Mouse (Mus musculus): ENCODE results near the gene Usp19. TPM values are rescaled to one million over a fixed set of nuclear protein-coding genes. Genes with fewer than 3 reads are reported as not detected.

The Usp19 gene
- total and polyA plus RNA-seq, 2 experiments from 2014 or later = 38.2 to 136 TPM

- Histone ChIP-seq H3K27me3 (ENCODE audit: control insufficient read depth, insufficient read depth, low read length) (no peaks in the 10 kb centered on the region), H3K4me3 (ENCODE audit: low read depth, low read length) (no peak overlapping the region), H3K4me2 (ENCODE audit: low read depth, low read length) (no peak overlapping the region), H3K36me3 (replicated peaks; ENCODE audit: control insufficient read depth, insufficient read depth, low read length) (no peaks in the 10 kb centered on the region), H3K27ac (ENCODE audit: low read depth) (no peak overlapping the region), H3K9ac (replicated peaks; ENCODE audit: low read depth, low read length) (no peak overlapping the region), H3K9me3 (replicated peaks; ENCODE audit: control insufficient read depth, low read length) (no peaks in the 10 kb centered on the region), H3K4me1 (ENCODE audit: control insufficient read depth, insufficient read depth) (peaks cover 22% of the 10 kb centered on the region)
- WGBS = 84% methylated on average over 6 of the region's 6 CpGs
- TF ChIP-seq CTCF (IDR thresholded peaks at IDR 0.05; ENCODE audit: low read depth) (no peak), EP300 (IDR thresholded peaks at IDR 0.05; ENCODE audit: low read depth) (no peak)
- DNase-seq (ENCODE audit: low spot score) (no peak), ATAC-seq (ENCODE audit: insufficient read depth, low read depth) (no peak)
Measured at GRCm38 (mm10) chr9:108454429-108454828, 36.0 kb upstream of the Usp19 start.

- peaks cover 9% of the 10 kb centered on the region for H3K4me1 ChIP-seq (ENCODE audit: control insufficient read depth, insufficient read depth)
- no peak for DNase-seq (ENCODE audit: low spot score)
- H3K4me3 ChIP-seq (ENCODE audit: low read depth, low read length) = no peak overlapping the region
- 54% methylated on average over 12 of the region's 12 CpGs for WGBS
- no peak overlapping the region for H3K9ac ChIP-seq (replicated peaks; ENCODE audit: low read depth, low read length)
- TF ChIP-seq CTCF (IDR thresholded peaks at IDR 0.05; ENCODE audit: low read depth) (no peak), EP300 (IDR thresholded peaks at IDR 0.05; ENCODE audit: low read depth) (no peak)
- no peaks in the 10 kb centered on the region for H3K36me3 ChIP-seq (replicated peaks; ENCODE audit: control insufficient read depth, insufficient read depth, low read length)
- no peaks in the 10 kb centered on the region for H3K27me3 ChIP-seq (ENCODE audit: control insufficient read depth, insufficient read depth, low read length)
- no peak overlapping the region for H3K4me2 ChIP-seq (ENCODE audit: low read depth, low read length)
- no peaks in the 10 kb centered on the region for H3K9me3 ChIP-seq (replicated peaks; ENCODE audit: control insufficient read depth, low read length)
- H3K27ac ChIP-seq (ENCODE audit: low read depth) = no peak overlapping the region
- ATAC-seq (ENCODE audit: insufficient read depth, low read depth) = no peak
Measured at GRCm38 (mm10) chr9:108455747-108456571, 34.4 kb upstream of the Usp19 start.

DNA sequence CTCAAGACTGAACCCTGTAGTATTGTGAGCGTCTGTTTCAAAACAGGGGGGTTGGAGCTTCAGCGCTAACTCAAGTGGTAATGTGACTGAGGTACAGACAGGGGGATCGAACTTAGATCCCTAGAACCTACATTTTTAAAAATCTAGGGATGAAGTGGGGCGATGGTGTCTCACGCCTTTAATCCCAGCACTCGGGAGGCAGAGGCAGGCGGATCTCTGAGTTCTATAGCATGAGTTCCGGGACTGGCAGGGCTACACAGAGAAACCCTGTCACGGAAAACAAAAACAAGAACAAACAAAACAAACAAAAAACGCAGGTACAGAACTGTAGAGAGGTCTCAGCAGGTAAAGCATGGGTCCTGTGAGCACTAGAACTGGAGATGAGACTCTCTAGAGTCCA, 33.4 kb upstream of the Usp19 start:
- H3K36me3 ChIP-seq (replicated peaks; ENCODE audit: control insufficient read depth, insufficient read depth, low read length) = no peaks in the 10 kb centered on the region
- 82% methylated on average over 10 of the region's 10 CpGs for WGBS
- no peak for ATAC-seq (ENCODE audit: insufficient read depth, low read depth)

DNA sequence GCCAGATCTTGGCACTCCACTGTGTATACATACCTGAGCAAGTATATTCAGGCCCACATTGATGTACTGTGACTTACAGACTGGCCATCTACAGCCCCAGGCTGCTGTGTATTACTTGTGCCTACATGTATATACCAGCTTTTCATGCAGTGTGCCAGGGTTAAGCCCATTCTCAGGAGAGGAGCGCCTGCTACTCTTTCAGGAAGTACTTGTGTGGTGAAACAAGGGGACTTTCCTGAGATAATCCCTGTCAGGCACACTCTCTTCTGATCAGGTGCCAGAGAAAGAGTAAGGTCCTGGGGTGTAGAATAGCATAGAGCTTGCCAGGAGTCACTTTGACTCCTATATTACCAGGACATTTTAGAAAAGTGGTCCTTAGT, 30.5 kb upstream of the Usp19 start:
- no peak overlapping the region for H3K9ac ChIP-seq (replicated peaks; ENCODE audit: low read depth, low read length)
- peak overlapping the region; percentile 67 for H3K4me3 ChIP-seq (ENCODE audit: low read depth, low read length)
- H3K9me3 ChIP-seq (replicated peaks; ENCODE audit: control insufficient read depth, low read length) = no peaks in the 10 kb centered on the region
- H3K27ac ChIP-seq (ENCODE audit: low read depth) = peak overlapping the region; percentile 84
- H3K36me3 ChIP-seq (replicated peaks; ENCODE audit: control insufficient read depth, insufficient read depth, low read length) = peaks cover 20% of the 10 kb centered on the region
- TF ChIP-seq CTCF (IDR thresholded peaks at IDR 0.05; ENCODE audit: low read depth) (no peak), EP300 (IDR thresholded peaks at IDR 0.05; ENCODE audit: low read depth) (no peak)
- peak overlapping the region; percentile 92 for H3K4me2 ChIP-seq (ENCODE audit: low read depth, low read length)
- H3K4me1 ChIP-seq (ENCODE audit: control insufficient read depth, insufficient read depth) = peaks cover 14% of the 10 kb centered on the region
- no peaks in the 10 kb centered on the region for H3K27me3 ChIP-seq (ENCODE audit: control insufficient read depth, insufficient read depth, low read length)
- DNase-seq (ENCODE audit: low spot score) (no peak), ATAC-seq (ENCODE audit: insufficient read depth, low read depth) (no peak)
- WGBS = 62% methylated on average over 1 of the region's 1 CpGs

More for the DNA sequence above, 33.4 kb upstream of the Usp19 start:
- no peak overlapping the region for H3K4me2 ChIP-seq (ENCODE audit: low read depth, low read length)
- DNase-seq (ENCODE audit: low spot score) = no peak
- H3K27ac ChIP-seq (ENCODE audit: low read depth) = no peak overlapping the region
- H3K4me1 ChIP-seq (ENCODE audit: control insufficient read depth, insufficient read depth) = peaks cover 11% of the 10 kb centered on the region
- no peak for TF ChIP-seq EP300 (IDR thresholded peaks at IDR 0.05; ENCODE audit: low read depth)
- no peak for TF ChIP-seq CTCF (IDR thresholded peaks at IDR 0.05; ENCODE audit: low read depth)
- H3K9me3 ChIP-seq (replicated peaks; ENCODE audit: control insufficient read depth, low read length) = no peaks in the 10 kb centered on the region
- no peak overlapping the region for H3K4me3 ChIP-seq (ENCODE audit: low read depth, low read length)
- no peak overlapping the region for H3K9ac ChIP-seq (replicated peaks; ENCODE audit: low read depth, low read length)
- no peaks in the 10 kb centered on the region for H3K27me3 ChIP-seq (ENCODE audit: control insufficient read depth, insufficient read depth, low read length)

GRCm38 (mm10) chr9:108460319-108461178, 29.9 kb upstream of the Usp19 start, which contains the start of gene Ccdc71:
Ccdc71 (plus strand) TSS chr9:108460527.
- peaks cover 25% of the 10 kb centered on the region for H3K36me3 ChIP-seq (replicated peaks; ENCODE audit: control insufficient read depth, insufficient read depth, low read length)
- ATAC-seq (ENCODE audit: insufficient read depth, low read depth) (peak; percentile 90), DNase-seq (ENCODE audit: low spot score) (peak; percentile 80)
- H3K9me3 ChIP-seq (replicated peaks; ENCODE audit: control insufficient read depth, low read length) = no peaks in the 10 kb centered on the region
- under 1% methylated on average over 47 of the region's 52 CpGs for WGBS
- TF ChIP-seq CTCF (IDR thresholded peaks at IDR 0.05; ENCODE audit: low read depth) (no peak), EP300 (IDR thresholded peaks at IDR 0.05; ENCODE audit: low read depth) (peak; percentile 58; the same call in 1 of the 2 replicates)
- peak within 1 kb of the TSS; percentile 92 for H3K4me2 ChIP-seq (ENCODE audit: low read depth, low read length)
- peak within 1 kb of the TSS; percentile 84 for H3K27ac ChIP-seq (ENCODE audit: low read depth)
- peaks cover 14% of the 10 kb centered on the region for H3K4me1 ChIP-seq (ENCODE audit: control insufficient read depth, insufficient read depth)
- peak within 1 kb of the TSS; percentile 67 for H3K4me3 ChIP-seq (ENCODE audit: low read depth, low read length)
- no peaks in the 10 kb centered on the region for H3K27me3 ChIP-seq (ENCODE audit: control insufficient read depth, insufficient read depth, low read length)
- peak within 1 kb of the TSS; percentile 79 for H3K9ac ChIP-seq (replicated peaks; ENCODE audit: low read depth, low read length)

All from heart, postnatal 0 days (tissue).